Mouse (Mus musculus) thymus, postnatal 0 days (tissue): Measurements from ENCODE around the gene Arl2. TPM values are rescaled to one million over a fixed set of nuclear protein-coding genes. Genes with fewer than 3 reads are reported as not detected.
"Not testable (repeated sequence)": the region's sequence is repeated elsewhere in the genome, so short reads cannot be mapped to it uniquely, and the experiment has no call there.

Experiments
- DNase-seq: peaks from one replicate; pipeline ENCODE4 v3.0.0-alpha.2; 2015; ENCODE audit warnings: low spot score
- polyA plus RNA-seq: library from polyadenylated mRNA; unstranded; fragments of >200 nt; fragmentation: Nextera tagmentation; extraction: Ambion mirVana; gene quantifications from 2 replicates; pipeline ENCODE4 v1.2.1, GENCODE M21; 2015

Arl2 gene
- 57.2 and 57.4 TPM in 2 replicates for polyA plus RNA-seq

GRCm38 (mm10) chr19:6141394-6141749 lies at the start of gene Arl2:
Gene Arl2 (minus strand): TSS chr19:6141548.
- DNase-seq, result peak; percentile 91

- no peak for DNase-seq
These were observed 42.8 kb upstream of the Arl2 start, which contains the start of gene Majin for GRCm38 (mm10) chr19:6184131-6184530. Gene Majin (plus strand): TSS chr19:6184388.

DNA sequence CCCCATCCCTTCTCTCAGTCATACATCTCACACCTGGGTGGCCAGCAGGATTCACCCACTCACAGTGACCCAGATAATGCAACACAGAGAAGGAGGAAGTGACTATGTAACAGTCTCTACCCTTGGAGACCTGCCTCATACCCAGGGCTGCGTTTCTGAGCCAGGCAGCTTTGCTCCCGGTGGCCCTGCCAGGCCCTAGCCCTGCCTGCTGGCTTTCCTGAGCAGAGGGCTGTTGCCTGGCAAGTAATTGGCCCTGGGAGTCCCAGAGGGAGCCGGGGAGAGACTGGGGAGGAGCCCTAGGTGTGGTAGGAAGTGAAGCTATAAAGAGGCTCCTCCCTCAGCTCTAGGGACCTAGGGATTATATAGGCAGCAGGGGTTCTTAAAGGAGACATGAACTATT lies 41.2 kb upstream of the Arl2 start:
- DNase-seq, result no peak

DNA sequence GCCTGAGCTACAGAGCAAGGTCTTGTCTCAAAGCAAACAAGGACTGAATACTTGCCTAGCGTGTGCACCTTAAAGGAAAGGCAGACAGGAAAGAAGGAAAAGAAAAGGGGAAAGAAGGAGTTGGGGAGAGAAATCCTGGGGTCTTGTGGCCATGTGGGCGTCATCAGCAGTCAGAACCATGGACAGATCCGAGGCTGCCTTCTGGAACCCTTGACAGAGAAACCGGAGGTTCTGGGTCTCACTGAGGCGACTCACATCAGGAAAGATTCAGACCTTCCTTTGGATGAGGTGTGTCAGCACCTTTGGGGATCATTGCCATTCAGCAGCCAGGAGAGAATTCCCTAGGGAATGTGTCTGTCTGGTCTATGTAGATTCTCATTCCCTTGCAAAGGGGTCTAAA lies 40.3 kb upstream of the Arl2 start:
- DNase-seq, result peak; percentile 5

DNA sequence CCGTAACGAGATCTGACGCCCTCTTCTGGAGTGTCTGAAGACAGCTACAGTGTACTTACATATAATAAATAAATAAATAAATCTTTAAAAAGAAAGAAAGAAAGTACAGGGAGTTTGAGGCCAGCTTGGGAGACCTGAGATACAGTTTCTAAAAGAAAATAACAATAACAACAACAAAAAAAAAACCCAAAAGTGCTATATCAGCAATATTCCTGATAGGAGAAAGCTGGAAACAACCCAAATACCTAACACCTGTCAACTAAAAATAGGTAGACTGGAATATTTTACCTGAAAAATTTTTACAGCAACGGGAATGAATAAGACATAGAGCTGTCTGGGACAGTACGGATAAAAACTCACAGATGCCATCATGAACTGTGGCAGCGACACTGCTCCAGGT lies 37.4 kb upstream of the Arl2 start:
- DNase-seq, result no peak

DNA sequence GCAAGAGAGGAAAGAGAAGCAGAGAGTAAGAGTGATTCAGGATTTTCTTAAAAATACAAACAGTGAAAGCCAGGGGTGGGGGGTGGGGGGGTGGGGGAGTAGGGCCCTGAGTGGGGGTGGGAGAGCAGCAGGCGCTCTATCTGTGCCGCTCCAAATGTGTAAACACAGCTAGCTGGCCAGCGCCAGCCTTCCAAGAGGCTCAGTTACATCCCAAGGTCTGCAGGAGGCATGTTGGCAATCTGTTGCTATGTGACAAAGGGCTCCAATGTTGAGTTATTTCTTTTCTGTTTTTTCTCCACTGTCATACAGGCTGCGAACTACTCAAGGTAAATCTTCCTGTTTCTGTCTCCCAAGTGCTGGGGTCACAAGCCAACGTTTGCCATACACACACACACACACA lies 33.4 kb upstream of the Arl2 start:
- DNase-seq, result no peak

DNA sequence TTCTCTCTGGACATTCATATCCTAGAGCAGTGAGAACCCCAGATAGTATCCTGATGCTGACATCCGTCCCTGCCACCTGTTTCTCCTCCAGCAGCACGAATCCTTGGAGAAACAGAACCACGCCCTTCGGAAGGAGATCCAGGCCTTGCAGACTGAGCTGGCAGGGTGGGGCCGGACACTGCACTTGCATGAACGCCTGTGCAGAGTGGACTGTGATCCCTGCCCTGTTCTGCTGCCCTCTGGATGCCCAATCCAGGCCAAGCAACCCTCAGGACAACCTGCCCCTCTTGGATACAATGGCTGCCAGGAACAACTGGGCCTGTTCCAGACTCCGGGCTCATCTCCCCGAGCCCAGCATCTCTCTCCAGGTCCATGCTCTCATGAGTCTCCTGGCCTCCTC lies 29.9 kb upstream of the Arl2 start:
- DNase-seq, result no peak

DNA sequence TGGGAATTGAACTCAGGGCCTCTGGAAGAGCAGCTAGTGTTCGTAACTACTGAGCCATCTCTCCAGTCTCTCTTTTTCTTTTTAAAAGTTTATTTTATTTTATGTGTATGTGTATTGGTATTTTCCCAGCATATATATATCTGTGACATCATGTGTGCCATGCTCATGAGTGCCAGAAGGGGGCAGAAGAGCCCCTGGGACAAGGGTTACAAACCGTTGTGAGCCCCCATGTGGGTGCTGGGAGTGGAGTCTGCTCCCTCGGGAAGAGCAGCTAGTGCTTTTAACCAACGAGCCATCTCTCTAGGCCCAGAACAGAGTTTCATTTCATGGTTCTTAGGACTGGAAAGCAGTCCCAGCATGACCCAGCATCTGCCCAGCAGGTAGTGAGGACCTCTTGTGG lies 25.4 kb upstream of the Arl2 start:
- DNase-seq, result no peak

- no peak for DNase-seq
These were observed 22.7 kb upstream of the Arl2 start for GRCm38 (mm10) chr19:6163872-6164547.

GRCm38 (mm10) chr19:6157220-6157619 lies 15.9 kb upstream of the Arl2 start:
- DNase-seq, result no peak

DNA sequence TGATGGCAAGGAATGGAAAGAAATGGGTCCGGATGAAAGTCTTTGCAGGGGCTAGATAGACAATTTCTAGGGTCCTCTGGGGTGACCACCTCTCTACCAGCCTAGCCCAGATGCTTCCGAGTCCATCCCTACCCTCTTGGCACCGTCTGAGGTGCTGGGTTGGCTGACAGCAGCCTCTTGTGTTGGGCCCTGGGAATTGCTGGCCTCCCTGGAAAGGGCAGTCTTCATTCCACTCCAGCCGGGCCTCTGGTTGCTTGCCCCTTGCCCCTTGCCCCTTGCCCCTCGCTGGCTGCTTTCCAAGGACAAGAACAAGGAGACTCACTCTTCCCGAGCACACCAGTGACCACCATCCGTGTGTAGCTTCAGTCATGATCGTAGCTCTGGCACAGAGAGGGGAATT lies 15.0 kb upstream of the Arl2 start:
- DNase-seq, result no peak

DNA sequence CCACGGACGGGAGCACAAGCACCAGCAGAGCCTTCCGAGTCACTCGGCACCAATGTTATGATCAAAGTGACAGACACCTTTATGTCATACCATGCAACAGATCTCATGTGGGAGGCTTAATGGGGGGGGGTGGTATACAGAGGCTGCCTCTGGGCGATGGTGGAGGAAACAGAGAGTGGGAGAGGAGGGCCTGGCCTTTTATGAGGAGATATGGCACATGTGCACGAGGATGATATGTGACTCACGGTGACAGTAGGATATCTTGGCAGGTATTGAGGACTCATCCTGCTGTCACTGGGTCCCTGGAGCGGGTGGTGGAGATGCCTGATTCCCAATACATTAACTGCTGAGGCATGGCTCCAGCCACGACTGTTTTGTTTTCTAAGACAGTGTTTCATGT lies 13.8 kb upstream of the Arl2 start:
- DNase-seq, result no peak

DNA sequence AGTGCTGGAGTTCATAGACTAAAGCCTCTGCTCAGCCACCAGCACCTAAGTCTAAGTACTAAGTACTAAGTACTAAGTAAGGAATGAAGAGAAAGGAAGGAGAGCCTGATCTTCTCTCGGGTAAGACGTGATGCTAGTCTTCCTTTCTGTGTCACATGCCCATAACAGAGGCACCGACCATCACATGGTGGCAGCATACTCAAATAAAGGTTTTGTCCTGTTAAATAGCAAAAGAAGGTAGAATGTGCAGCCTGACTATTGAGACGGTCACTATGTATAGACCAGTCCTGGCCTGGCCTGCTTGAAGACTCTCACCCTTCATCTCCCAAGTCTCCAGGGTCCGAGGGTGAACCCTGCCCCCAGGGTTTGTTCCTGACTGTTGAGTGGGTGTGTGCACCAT lies 3.5 kb upstream of the Arl2 start:
- DNase-seq, result no peak

DNA sequence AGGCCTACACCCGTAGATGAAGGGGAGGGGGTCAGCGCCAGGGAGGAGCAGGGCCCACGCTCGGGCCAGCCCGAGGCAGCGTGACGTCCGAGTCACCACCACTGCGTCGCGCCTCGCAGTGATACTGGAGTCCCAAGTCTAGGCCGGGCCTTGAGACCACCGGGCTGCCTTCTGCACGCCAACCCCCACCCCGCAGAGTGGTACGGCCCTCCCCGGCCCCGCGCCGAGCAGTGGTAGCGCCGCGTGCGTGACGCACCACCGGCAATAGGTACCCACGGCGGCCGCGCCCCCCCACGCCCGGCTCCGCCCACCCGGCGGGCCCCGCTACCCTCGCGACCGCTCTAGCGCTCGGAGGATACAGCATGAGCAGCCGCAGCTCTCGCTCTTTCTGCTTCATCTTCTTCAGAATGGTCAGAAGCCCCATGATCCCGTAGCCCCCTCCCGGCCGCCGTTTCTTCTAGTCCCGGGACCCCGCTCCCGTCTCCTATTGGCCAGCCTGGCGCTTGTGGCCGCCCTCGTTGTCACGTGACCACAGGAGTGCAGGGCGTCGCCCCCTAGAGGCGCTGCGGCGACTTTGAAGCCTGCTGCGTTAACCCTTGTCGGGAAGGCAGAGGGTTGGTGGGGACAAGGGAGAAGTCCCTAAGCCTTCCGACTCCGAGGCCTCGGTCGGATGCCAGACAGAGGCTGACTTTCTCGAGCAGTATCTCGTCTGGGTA lies 512 bp downstream of the Arl2 start, which contains the start of gene Batf2:
Batf2 (plus strand) TSS at position 306 of the 716 bp plus-strand sequence.
- peak; percentile 98 for DNase-seq

DNA sequence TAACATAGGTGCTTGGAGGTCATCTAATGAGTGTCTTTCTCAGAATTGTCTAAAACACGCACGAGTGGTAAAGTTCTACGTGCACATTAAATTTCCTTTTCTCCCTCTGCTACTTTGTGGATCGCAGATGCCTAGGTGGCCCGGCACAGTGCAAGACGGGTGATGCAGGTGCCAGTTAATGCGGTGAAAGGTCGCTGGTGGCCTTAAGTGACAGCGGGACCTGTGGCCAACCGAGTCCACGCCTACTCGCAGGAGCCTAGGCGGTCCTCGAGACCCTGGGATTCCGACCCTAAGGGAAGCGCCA lies 1.0 kb downstream of the Arl2 start:
- no peak for DNase-seq

DNA sequence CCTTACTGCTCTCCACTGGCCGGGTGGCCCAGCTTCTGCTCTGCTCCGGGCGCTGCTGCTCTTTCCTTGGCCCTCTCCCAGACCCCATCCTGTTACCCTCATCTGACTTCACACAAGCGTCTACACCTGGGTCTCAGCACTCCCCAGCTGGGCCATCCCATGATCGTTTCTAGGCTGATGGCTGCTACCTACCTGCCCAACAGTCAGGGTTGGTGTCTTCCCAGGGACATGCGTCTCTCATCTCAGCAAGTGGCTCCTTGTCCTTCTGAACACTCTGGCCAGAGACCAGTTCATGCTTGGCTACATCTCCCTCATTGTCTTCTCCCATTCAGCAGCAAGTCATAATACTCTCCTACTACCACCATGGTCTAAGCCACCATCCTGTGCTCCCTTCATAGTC lies 1.6 kb downstream of the Arl2 start:
- no peak for DNase-seq

GRCm38 (mm10) chr19:6136397-6136796 lies 5.0 kb downstream of the Arl2 start:
- DNase-seq, result no peak

- DNase-seq, result not testable (repeated sequence)
These were observed 8.2 kb downstream of the Arl2 start for GRCm38 (mm10) chr19:6133197-6133596.

GRCm38 (mm10) chr19:6132171-6132827 lies 9.0 kb downstream of the Arl2 start:
- no peak for DNase-seq

DNA sequence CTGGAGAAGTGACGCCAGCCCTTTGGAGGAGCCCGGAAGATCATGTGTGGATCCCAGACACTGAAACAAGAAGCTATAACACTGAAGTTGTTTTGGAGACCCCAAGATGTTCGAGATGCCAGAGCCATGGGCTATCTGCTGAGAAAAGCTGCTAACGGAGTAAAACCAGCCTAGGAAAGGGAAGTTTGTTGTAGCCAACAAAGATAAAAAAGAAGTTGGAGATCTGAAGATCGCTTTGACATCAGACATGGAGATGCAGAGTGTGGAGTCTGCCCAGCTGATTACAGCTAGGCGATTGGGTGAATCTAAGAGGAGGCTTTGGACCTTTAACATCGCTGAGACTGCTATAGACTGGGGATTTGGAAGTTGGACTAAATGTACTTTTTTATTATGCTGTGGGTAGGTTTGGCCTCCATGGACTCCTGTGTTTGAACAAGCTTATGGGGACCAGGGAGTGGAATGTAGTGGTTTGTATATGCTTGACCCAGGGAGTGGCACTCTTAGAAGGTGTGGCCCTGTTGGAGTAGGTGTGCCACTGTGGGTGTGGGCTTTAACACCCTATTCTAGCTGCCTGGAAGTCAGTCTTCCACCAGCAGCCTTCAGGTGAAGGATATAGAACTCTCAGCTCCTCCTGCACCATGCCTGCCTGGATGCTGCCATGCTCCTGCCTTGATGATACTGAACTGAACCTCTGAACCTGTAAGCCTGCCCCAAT lies 10.8 kb downstream of the Arl2 start:
- not testable (repeated sequence) for DNase-seq

DNA sequence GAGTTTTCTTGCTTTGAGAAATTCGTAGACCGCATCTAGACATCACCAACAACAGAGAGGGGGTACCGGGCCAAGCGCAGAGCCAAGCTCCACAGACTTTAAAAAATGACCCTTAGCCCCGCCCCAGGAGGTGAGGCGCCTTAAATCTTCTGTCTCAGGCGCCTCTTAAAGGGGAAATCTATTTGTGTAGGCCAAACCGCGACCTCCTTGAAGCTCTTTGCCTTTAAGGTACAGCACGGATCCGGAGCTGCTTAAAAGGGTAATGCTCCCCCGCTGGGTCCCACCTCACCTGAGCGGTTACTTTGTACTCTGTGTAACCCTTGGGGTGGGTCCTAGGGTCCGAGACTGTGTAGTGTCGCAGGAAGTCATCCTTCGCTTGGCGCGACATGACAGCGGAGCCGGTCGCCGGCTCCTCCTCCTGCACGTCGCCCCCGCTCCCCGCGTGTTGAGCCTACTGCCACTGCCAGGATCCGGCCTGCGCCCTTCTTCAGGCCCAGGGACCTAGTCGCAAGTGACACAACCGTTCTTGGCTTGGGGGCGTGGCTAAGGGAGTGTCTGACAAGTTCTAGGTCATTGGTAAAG lies 13.5 kb downstream of the Arl2 start, which contains the start of gene Snx15:
Snx15 (minus strand) TSS at position 545 of the 582 bp plus-strand sequence.
- DNase-seq, result peak; percentile 99
